Mouse (Mus musculus) hindbrain, embryonic 11.5 days (tissue): Measurements from ENCODE around the gene Cdk8. TPM values are rescaled to one million over a fixed set of nuclear protein-coding genes. Genes with fewer than 3 reads are reported as not detected.

ENCODE experiments used
- ATAC-seq: fragments of 200-750 bp; cut with Nextera tagmentation; 2 replicates; pipeline ENCODE4 v1.8.0; 2017; ENCODE audit warnings: mild to moderate bottlenecking, moderate TSS enrichment, moderate library complexity; ENCODE audit not compliant: low FRiP score
- DNase-seq: peaks from one replicate; pipeline ENCODE4 v3.0.0-alpha.2; 2015; ENCODE audit warnings: low spot score
- H3K27ac ChIP-seq: fragments of 300-500 bp; sonication (generic); 2 replicates; pipeline ENCODE4 v1.5.1; 2014; ENCODE audit warnings: mild to moderate bottlenecking, low read depth, low read length
- H3K27me3 ChIP-seq: fragments of 300-500 bp; sonication (generic); 2 replicates; pipeline ENCODE4 v1.6.1; 2014; ENCODE audit warnings: mild to moderate bottlenecking, low read length, moderate library complexity, mixed read lengths; ENCODE audit not compliant: control insufficient read depth, insufficient read depth
- H3K36me3 ChIP-seq: fragments of 300-500 bp; sonication (generic); 2 replicates; pipeline ENCODE4 v1.6.1; 2014; ENCODE audit warnings: mild to moderate bottlenecking, low read length, moderate library complexity, mixed read lengths; ENCODE audit not compliant: control insufficient read depth, insufficient read depth
- H3K4me1 ChIP-seq: fragments of 300-500 bp; sonication (generic); replicated peaks from 2 replicates; pipeline ENCODE4 v1.6.1; 2014; ENCODE audit warnings: low read length, mixed read lengths; ENCODE audit not compliant: control insufficient read depth, insufficient read depth
- H3K4me2 ChIP-seq: fragments of 300-500 bp; sonication (generic); replicated peaks from 2 replicates; pipeline ENCODE4 v1.6.1; 2014; ENCODE audit warnings: mild to moderate bottlenecking, low read depth, low read length
- H3K4me3 ChIP-seq: fragments of 300-500 bp; sonication (generic); 2 replicates; pipeline ENCODE4 v1.5.1; 2014; ENCODE audit warnings: low read depth, low read length
- H3K9ac ChIP-seq: fragments of 300-500 bp; sonication (generic); 2 replicates; pipeline ENCODE4 v1.6.1; 2014; ENCODE audit warnings: low read depth, low read length
- H3K9me3 ChIP-seq: fragments of 300-500 bp; sonication (generic); 2 replicates; pipeline ENCODE4 v1.6.1; 2016; ENCODE audit warnings: low read length; ENCODE audit not compliant: control insufficient read depth
- WGBS: fragments of 180-500 bp; shearing (Covaris S2); extraction: QIAGEN DNeasy Blood & Tissue Kit; methylation state at CpG from one replicate; pipeline ENCODE4 v1.1.7; 2014; 5-methylcytosine and 5-hydroxymethylcytosine counted together
- polyA plus RNA-seq: library from polyadenylated mRNA; unstranded; fragments of >200 nt; fragmentation: Nextera tagmentation; extraction: Ambion mirVana; gene quantifications from 2 replicates; pipeline ENCODE4 v1.2.1, GENCODE M21; 2014

The Cdk8 gene
- polyA plus RNA-seq, 1 experiment from 2014 or later: 40.5 TPM

GRCm38 (mm10) chr5:146227496-146227895 lies 3.5 kb upstream of the Cdk8 start:
- H3K36me3 ChIP-seq: no peaks in the 10 kb centered on the region
- H3K4me2 ChIP-seq: no peak overlapping the region
- no peak for DNase-seq
- no peaks in the 10 kb centered on the region for H3K27me3 ChIP-seq
- H3K9ac ChIP-seq: no peak overlapping the region
- H3K9me3 ChIP-seq: no peaks in the 10 kb centered on the region
- no peak overlapping the region for H3K4me3 ChIP-seq
- 86% methylated on average over 8 of the region's 8 CpGs for WGBS
- ATAC-seq: no peak
- no peak overlapping the region for H3K27ac ChIP-seq
- H3K4me1 ChIP-seq: no peaks in the 10 kb centered on the region; the same call in 1 of the 2 replicates

GRCm38 (mm10) chr5:146229869-146230650 lies 970 bp upstream of the Cdk8 start:
- Histone ChIP-seq H3K36me3 (no peaks in the 10 kb centered on the region), H3K27me3 (no peaks in the 10 kb centered on the region), H3K9ac (peak overlapping the region; percentile 88), H3K4me3 (peak overlapping the region; percentile 81), H3K9me3 (no peaks in the 10 kb centered on the region), H3K4me1 (no peaks in the 10 kb centered on the region; the same call in 1 of the 2 replicates), H3K27ac (0 out of 2 replicates have a peak overlapping the region, but pooled peaks have one; percentile 88), H3K4me2 (peak overlapping the region; percentile 54)
- WGBS: 66% methylated on average over 15 of the region's 17 CpGs
- peak; percentile 5; the same call in 1 of the 2 replicates for ATAC-seq
- peak; percentile 5 for DNase-seq

GRCm38 (mm10) chr5:146231655-146231996 lies 596 bp downstream of the Cdk8 start:
- no peak; the same call in 1 of the 2 replicates for ATAC-seq
- peak overlapping the region; percentile 88 for H3K9ac ChIP-seq
- no peaks in the 10 kb centered on the region; the same call in 1 of the 2 replicates for H3K4me1 ChIP-seq
- no peaks in the 10 kb centered on the region for H3K27me3 ChIP-seq
- WGBS: 0% methylated on average over 19 of the region's 19 CpGs
- H3K4me2 ChIP-seq: peak overlapping the region; percentile 76
- H3K27ac ChIP-seq: peak overlapping the region; percentile 88
- H3K9me3 ChIP-seq: no peaks in the 10 kb centered on the region
- H3K36me3 ChIP-seq: no peaks in the 10 kb centered on the region
- H3K4me3 ChIP-seq: peak overlapping the region; percentile 81
- no peak for DNase-seq

- H3K27me3 ChIP-seq: no peaks in the 10 kb centered on the region
- no peak overlapping the region for H3K27ac ChIP-seq
- H3K36me3 ChIP-seq: no peaks in the 10 kb centered on the region
- peak overlapping the region; percentile 76 for H3K4me2 ChIP-seq
- peak overlapping the region; percentile 81 for H3K4me3 ChIP-seq
- H3K9me3 ChIP-seq: no peaks in the 10 kb centered on the region
- peak; percentile 16 for DNase-seq
- 46% methylated on average over 6 of the region's 6 CpGs for WGBS
- no peak for ATAC-seq
- peak overlapping the region; percentile 88 for H3K9ac ChIP-seq
- H3K4me1 ChIP-seq: no peaks in the 10 kb centered on the region; the same call in 1 of the 2 replicates
Observed at GRCm38 (mm10) chr5:146232056-146232675, 1.1 kb downstream of the Cdk8 start.

- Histone ChIP-seq H3K4me2 (peak overlapping the region; percentile 37), H3K27ac (no peak overlapping the region), H3K9me3 (no peaks in the 10 kb centered on the region), H3K9ac (no peak overlapping the region), H3K4me1 (no peaks in the 10 kb centered on the region; the same call in 1 of the 2 replicates), H3K27me3 (no peaks in the 10 kb centered on the region), H3K4me3 (peak overlapping the region; percentile 9; the same call in 1 of the 2 replicates), H3K36me3 (no peaks in the 10 kb centered on the region)
- WGBS: 80% methylated on average over 11 of the region's 11 CpGs
- no peak for ATAC-seq
- DNase-seq: no peak
Observed at GRCm38 (mm10) chr5:146232816-146233215, 1.8 kb downstream of the Cdk8 start.

GRCm38 (mm10) chr5:146234336-146234735 lies 3.3 kb downstream of the Cdk8 start:
- Histone ChIP-seq H3K4me2 (no peak overlapping the region), H3K9ac (no peak overlapping the region), H3K36me3 (no peaks in the 10 kb centered on the region), H3K27ac (no peak overlapping the region), H3K27me3 (no peaks in the 10 kb centered on the region), H3K4me3 (no peak overlapping the region), H3K9me3 (no peaks in the 10 kb centered on the region), H3K4me1 (no peaks in the 10 kb centered on the region; the same call in 1 of the 2 replicates)
- DNase-seq (no peak), ATAC-seq (no peak)
- 88% methylated on average over 1 of the region's 1 CpGs for WGBS

GRCm38 (mm10) chr5:146238274-146238673 lies 7.2 kb downstream of the Cdk8 start:
- WGBS: 91% methylated on average over 10 of the region's 10 CpGs
- no peaks in the 10 kb centered on the region for H3K4me1 ChIP-seq
- ATAC-seq (no peak), DNase-seq (no peak)
- H3K27me3 ChIP-seq: no peaks in the 10 kb centered on the region
- H3K36me3 ChIP-seq: no peaks in the 10 kb centered on the region
- H3K27ac ChIP-seq: no peak overlapping the region
- H3K9ac ChIP-seq: no peak overlapping the region
- no peaks in the 10 kb centered on the region for H3K9me3 ChIP-seq
- H3K4me3 ChIP-seq: no peak overlapping the region
- no peak overlapping the region for H3K4me2 ChIP-seq

- no peaks in the 10 kb centered on the region for H3K4me1 ChIP-seq
- no peaks in the 10 kb centered on the region for H3K36me3 ChIP-seq
- H3K27me3 ChIP-seq: no peaks in the 10 kb centered on the region
- DNase-seq: no peak
- no peak overlapping the region for H3K9ac ChIP-seq
- no peak overlapping the region for H3K4me3 ChIP-seq
- H3K4me2 ChIP-seq: no peak overlapping the region
- no peak for ATAC-seq
- H3K27ac ChIP-seq: no peak overlapping the region
- no peaks in the 10 kb centered on the region for H3K9me3 ChIP-seq
- 98% methylated on average over 2 of the region's 2 CpGs for WGBS
Observed at GRCm38 (mm10) chr5:146240771-146241170, 9.7 kb downstream of the Cdk8 start.
